28 mouse cellular contexts compared by ENCODE assay signal in the genomic region with DNA sequence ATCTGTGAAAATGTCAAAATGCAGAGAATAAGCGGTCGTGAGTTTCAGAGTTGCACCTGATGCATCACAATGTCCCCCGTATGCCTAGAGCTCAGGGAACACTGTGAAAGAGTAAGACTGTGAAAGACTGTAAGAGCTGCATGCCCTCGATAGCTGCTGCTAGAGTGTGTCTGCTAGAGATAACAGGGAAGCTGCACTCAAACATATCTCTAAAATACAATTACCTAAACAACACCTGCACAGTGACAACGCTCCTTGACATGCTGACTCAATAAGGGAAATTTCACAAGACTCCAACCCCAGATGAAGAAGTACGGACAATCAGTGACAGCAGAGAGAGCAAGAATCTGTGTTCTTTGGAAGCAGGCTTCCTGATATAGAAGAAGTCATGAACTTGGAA. TPM values are rescaled to one million over a fixed set of nuclear protein-coding genes. Genes with fewer than 3 reads are reported as not detected.
"Had no signal": no experiment of that assay in that cellular context is flagged by ENCODE, and none has a peak within 500 bp of the region (broad histone marks: within the 10 kb centered on the region; RNA-seq: fewer than 3 reads in every experiment).

No protein-coding gene starts in this region.

- H3K9me3 ChIP-seq: limb, embryonic 15.5 days; liver, embryonic 12.5 days; liver, embryonic 13.5 days; liver, embryonic 15.5 days; lung, embryonic 15.5 days; midbrain, embryonic 15.5 days had no signal

- H3K27me3 ChIP-seq: limb, embryonic 12.5 days; limb, embryonic 13.5 days; limb, embryonic 15.5 days; liver, embryonic 12.5 days; liver, embryonic 13.5 days; liver, embryonic 15.5 days; lung, embryonic 15.5 days; megakaryocyte, embryonic 14.5 days; midbrain, embryonic 12.5 days; midbrain, embryonic 13.5 days; midbrain, embryonic 15.5 days had no signal

- DNase-seq: left cerebral cortex, postnatal 4 days; liver; liver, embryonic 13.5 days; liver, postnatal 0 days; lung, adult 18-20 months; lung, adult 2 months; lung, embryonic 14.5 days; lung, postnatal 10 days; lung, postnatal 14 days; lung, postnatal 36 days; lung, postnatal 4 days; midbrain, embryonic 14.5 days had no signal

- H3K4me1 ChIP-seq: limb, embryonic 15.5 days; liver, embryonic 12.5 days; liver, embryonic 13.5 days; liver, embryonic 15.5 days; lung, embryonic 15.5 days; megakaryocyte, embryonic 14.5 days; midbrain, embryonic 10.5 days; midbrain, embryonic 12.5 days; midbrain, embryonic 13.5 days; midbrain, embryonic 15.5 days had no signal

- H3K9ac ChIP-seq: limb, embryonic 12.5 days; limb, embryonic 13.5 days; limb, embryonic 15.5 days; liver, embryonic 12.5 days; liver, embryonic 13.5 days; liver, embryonic 14.5 days; liver, embryonic 15.5 days; liver, postnatal 0 days; lung, embryonic 14.5 days; lung, embryonic 15.5 days; midbrain, embryonic 12.5 days; midbrain, embryonic 13.5 days; midbrain, embryonic 15.5 days had no signal

- H3K36me3 ChIP-seq: limb, embryonic 10.5 days; limb, embryonic 12.5 days; limb, embryonic 13.5 days; limb, embryonic 15.5 days; liver, embryonic 12.5 days; liver, embryonic 13.5 days; liver, embryonic 15.5 days; lung, embryonic 15.5 days; midbrain, embryonic 10.5 days; midbrain, embryonic 12.5 days; midbrain, embryonic 13.5 days; midbrain, embryonic 15.5 days had no signal

- H3K27ac ChIP-seq: limb, embryonic 10.5 days; limb, embryonic 12.5 days; limb, embryonic 13.5 days; limb, embryonic 15.5 days; liver, embryonic 12.5 days; liver, embryonic 13.5 days; liver, embryonic 14.5 days; liver, embryonic 15.5 days; lung, embryonic 15.5 days; macrophage; midbrain, embryonic 10.5 days; midbrain, embryonic 12.5 days; midbrain, embryonic 13.5 days; midbrain, embryonic 15.5 days had no signal

- H3K4me3 ChIP-seq: limb, embryonic 10.5 days; limb, embryonic 12.5 days; limb, embryonic 13.5 days; limb, embryonic 15.5 days; liver, embryonic 12.5 days; liver, embryonic 13.5 days; liver, embryonic 15.5 days; lung, embryonic 15.5 days; megakaryocyte, embryonic 14.5 days; midbrain, embryonic 10.5 days; midbrain, embryonic 12.5 days; midbrain, embryonic 13.5 days; midbrain, embryonic 15.5 days; myocyte had no signal

RNA-seq across cellular contexts. Expression of a gene that starts 37.5 kb away (rescaled TPM):
- total RNA-seq: megakaryocyte-erythroid progenitor cell, adult 5-6 weeks had no signal
- polyA plus RNA-seq: macrophage had no signal
